Mouse (Mus musculus) midbrain, embryonic 11.5 days (tissue): ENCODE results near the gene Scly. TPM values are rescaled to one million over a fixed set of nuclear protein-coding genes. Genes with fewer than 3 reads are reported as not detected.

Experiments used
- ATAC-seq: fragments of 200-750 bp; cut with Nextera tagmentation; 2 replicates; pipeline ENCODE4 v1.8.0; 2017; ENCODE audit warnings: moderate TSS enrichment, moderate library complexity; ENCODE audit not compliant: low FRiP score
- DNase-seq: peaks from one replicate; pipeline ENCODE4 v3.0.0; 2015; ENCODE audit warnings: low spot score; ENCODE audit errors: missing footprints
- H3K27ac ChIP-seq: fragments of 300-500 bp; sonication (generic); 2 replicates; pipeline ENCODE4 v1.5.1; 2014; ENCODE audit warnings: low read depth, low read length
- H3K27me3 ChIP-seq: fragments of 300-500 bp; sonication (generic); 2 replicates; pipeline ENCODE4 v1.6.1; 2014; ENCODE audit warnings: mild to moderate bottlenecking, low read length, moderate library complexity, mixed read lengths; ENCODE audit not compliant: control insufficient read depth, insufficient read depth
- H3K36me3 ChIP-seq: fragments of 300-500 bp; sonication (generic); 2 replicates; pipeline ENCODE4 v1.6.1; 2014; ENCODE audit warnings: mild to moderate bottlenecking, low read length, moderate library complexity, mixed read lengths; ENCODE audit not compliant: control insufficient read depth, insufficient read depth
- H3K4me1 ChIP-seq: fragments of 300-500 bp; sonication (generic); 2 replicates; pipeline ENCODE4 v1.6.1; 2014; ENCODE audit warnings: low read length; ENCODE audit not compliant: control insufficient read depth, insufficient read depth
- H3K4me2 ChIP-seq: fragments of 300-500 bp; sonication (generic); 2 replicates; pipeline ENCODE4 v1.6.1; 2014; ENCODE audit warnings: mild to moderate bottlenecking, moderate library complexity
- H3K4me3 ChIP-seq: fragments of 300-500 bp; sonication (generic); 2 replicates; pipeline ENCODE4 v1.5.1; 2014; ENCODE audit warnings: low read depth, low read length
- H3K9ac ChIP-seq: fragments of 300-500 bp; sonication (generic); 2 replicates; pipeline ENCODE4 v1.6.1; 2014; ENCODE audit warnings: low read length
- H3K9me3 ChIP-seq: fragments of 300-500 bp; sonication (generic); 2 replicates; pipeline ENCODE4 v1.6.1; 2016; ENCODE audit warnings: low read length; ENCODE audit not compliant: control insufficient read depth
- WGBS: fragments of 180-500 bp; shearing (Covaris S2); extraction: QIAGEN DNeasy Blood & Tissue Kit; methylation state at CpG from one replicate; pipeline ENCODE4 v1.1.7; 2014; 5-methylcytosine and 5-hydroxymethylcytosine counted together
- polyA plus RNA-seq: library from polyadenylated mRNA; unstranded; fragments of >200 nt; fragmentation: Nextera tagmentation; extraction: Ambion mirVana; gene quantifications from 2 replicates; pipeline ENCODE4 v1.2.1, GENCODE M21; 2014

The Scly gene
- polyA plus RNA-seq, 1 experiment from 2014 or later: 11.0 TPM

GRCm38 (mm10) chr1:91313251-91313650, 15.1 kb downstream of the Scly start:
- Histone ChIP-seq H3K27ac (peak overlapping the region; percentile 40; the same call in 1 of the 2 replicates), H3K36me3 (peaks cover 5% of the 10 kb centered on the region; the same call in 1 of the 2 replicates), H3K4me1 (no peaks in the 10 kb centered on the region; the same call in 1 of the 2 replicates), H3K9me3 (no peaks in the 10 kb centered on the region), H3K9ac (peak overlapping the region; percentile 18; the same call in 1 of the 2 replicates), H3K4me2 (no peak overlapping the region), H3K27me3 (no peaks in the 10 kb centered on the region), H3K4me3 (no peak overlapping the region)
- ATAC-seq: 0 out of 2 replicates have a peak, but pooled peaks have one; percentile 50
- DNase-seq: no peak
- WGBS: 51% methylated on average over 5 of the region's 5 CpGs

DNA sequence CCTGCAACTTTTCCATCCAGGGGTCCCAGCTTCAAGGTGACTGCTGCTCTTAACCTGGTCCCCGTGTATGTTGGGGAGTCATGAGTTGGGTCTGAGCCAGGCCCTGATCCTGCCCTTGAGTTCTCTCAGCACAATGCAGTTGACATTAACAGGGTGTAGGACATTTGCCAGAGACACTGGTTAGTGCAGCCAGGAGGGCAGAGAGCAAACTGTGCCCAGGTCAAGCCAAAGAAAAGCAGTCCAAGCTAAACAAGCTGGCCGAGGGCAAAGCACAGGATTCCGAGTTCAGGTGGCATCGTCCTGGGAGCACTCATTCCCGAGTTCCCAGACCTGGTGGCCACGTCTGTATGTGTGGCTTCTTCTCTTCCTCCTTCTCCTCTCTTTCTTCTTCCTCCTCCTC, 19.5 kb downstream of the Scly start:
- Histone ChIP-seq H3K9me3 (no peaks in the 10 kb centered on the region), H3K4me2 (no peak overlapping the region), H3K4me1 (no peaks in the 10 kb centered on the region; the same call in 1 of the 2 replicates), H3K36me3 (no peaks in the 10 kb centered on the region), H3K27me3 (no peaks in the 10 kb centered on the region), H3K27ac (no peak overlapping the region), H3K9ac (no peak overlapping the region), H3K4me3 (no peak overlapping the region)
- WGBS: 89% methylated on average over 6 of the region's 6 CpGs
- no peak for DNase-seq
- ATAC-seq: no peak

DNA sequence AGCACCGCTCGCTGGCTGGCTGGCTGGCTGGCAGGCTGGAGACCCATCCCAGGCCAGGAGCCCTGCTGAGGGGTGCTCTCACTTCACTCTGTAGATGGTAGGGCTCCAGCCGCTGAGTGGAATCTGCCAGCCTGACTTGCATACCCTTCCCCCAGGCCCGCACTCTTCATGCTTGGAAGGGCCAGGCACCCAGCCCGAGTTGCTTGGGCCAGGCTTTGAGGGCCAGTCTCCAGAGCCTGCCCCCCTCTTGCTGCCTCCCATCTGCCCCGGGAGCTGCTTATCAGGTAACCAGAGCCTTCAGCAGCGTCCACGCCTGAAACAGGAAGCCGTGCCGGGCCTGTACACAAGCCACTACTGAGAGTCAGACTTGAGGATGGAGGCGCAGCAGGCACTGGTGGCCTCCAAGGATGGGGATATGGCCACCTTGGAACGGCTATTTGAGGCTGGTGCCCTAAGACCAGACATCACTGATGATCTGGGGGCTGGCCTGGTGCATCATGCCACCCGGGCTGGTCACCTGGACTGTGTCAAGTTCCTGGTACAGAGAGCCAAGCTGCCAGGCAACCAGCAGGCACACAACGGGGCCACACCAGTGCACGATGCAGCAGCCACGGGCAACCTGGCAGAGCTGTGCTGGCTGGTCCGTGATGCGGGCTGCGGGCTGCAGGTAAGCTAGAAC, 23.8 kb downstream of the Scly start, which contains the start of gene Espnl:
Gene Espnl, plus strand, starts transcription at position 316 of the 679 bp plus-strand sequence.
- no peak for ATAC-seq
- no peaks in the 10 kb centered on the region for H3K4me1 ChIP-seq
- no peak within 1 kb of the TSS for H3K9ac ChIP-seq
- H3K27ac ChIP-seq: no peak within 1 kb of the TSS
- no peak within 1 kb of the TSS for H3K4me2 ChIP-seq
- no peaks in the 10 kb centered on the region for H3K27me3 ChIP-seq
- WGBS: 78% methylated on average over 19 of the region's 19 CpGs
- no peaks in the 10 kb centered on the region for H3K36me3 ChIP-seq
- H3K9me3 ChIP-seq: no peaks in the 10 kb centered on the region
- DNase-seq: no peak
- no peak within 1 kb of the TSS for H3K4me3 ChIP-seq

DNA sequence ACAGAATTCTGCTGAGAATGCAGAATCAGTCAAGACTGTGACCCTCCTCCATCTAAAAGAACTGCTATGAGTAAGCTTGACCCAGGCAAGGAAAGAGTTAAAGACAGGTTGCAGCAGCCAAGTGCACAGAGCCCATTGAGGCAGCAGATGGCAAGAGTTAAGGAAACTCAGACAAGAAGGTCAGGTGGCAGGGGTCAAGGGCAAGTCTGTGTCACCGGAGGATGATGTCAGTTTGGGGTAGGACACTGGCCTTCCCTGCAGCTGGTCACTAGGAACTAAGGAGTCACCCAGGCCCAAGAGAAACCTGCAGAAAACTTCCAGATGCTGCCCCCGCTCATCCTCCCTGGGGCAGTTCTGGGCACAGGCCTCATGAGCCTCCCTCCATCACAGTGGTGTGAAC, 26.5 kb downstream of the Scly start:
- WGBS: 78% methylated on average over 2 of the region's 2 CpGs
- Histone ChIP-seq H3K36me3 (no peaks in the 10 kb centered on the region), H3K27me3 (no peaks in the 10 kb centered on the region), H3K4me2 (no peak overlapping the region), H3K27ac (no peak overlapping the region), H3K9ac (no peak overlapping the region), H3K4me3 (no peak overlapping the region), H3K9me3 (no peaks in the 10 kb centered on the region), H3K4me1 (no peaks in the 10 kb centered on the region)
- no peak for DNase-seq
- ATAC-seq: no peak

DNA sequence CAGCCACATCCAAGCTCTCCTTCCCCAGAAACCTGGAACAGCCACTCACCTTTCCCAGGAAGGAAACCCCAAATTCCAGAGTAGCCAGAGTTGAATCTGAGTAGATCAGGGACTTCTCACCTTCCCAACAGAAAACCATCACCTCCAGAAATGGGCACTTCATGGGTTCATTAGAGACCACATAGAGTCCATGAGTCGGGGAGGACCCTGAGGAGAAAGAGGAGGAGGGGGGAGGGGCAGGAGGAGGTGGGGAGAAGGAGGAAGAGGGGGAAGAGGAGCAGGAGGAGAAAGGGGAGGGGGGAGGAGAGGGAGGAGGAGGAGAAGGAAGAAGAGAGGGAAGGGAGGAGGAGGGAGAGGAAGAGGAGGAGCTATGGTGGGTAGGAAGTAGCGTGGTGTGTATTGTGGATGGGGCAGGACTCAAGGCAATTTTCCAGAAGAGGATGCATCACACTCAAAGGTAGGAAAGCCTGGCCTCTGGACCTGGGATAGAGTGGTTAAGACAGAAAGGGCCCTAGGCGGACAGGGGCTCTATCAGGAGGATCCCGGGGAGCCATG, 27.4 kb downstream of the Scly start:
- no peak overlapping the region for H3K4me2 ChIP-seq

GRCm38 (mm10) chr1:91332102-91332501, 34.0 kb downstream of the Scly start:
- Histone ChIP-seq H3K27me3 (no peaks in the 10 kb centered on the region), H3K4me2 (no peak overlapping the region), H3K9ac (no peak overlapping the region), H3K27ac (no peak overlapping the region), H3K36me3 (no peaks in the 10 kb centered on the region), H3K4me1 (no peaks in the 10 kb centered on the region), H3K4me3 (no peak overlapping the region), H3K9me3 (no peaks in the 10 kb centered on the region)
- no peak for ATAC-seq
- DNase-seq: no peak
- 58% methylated on average over 4 of the region's 4 CpGs for WGBS

More for the DNA sequence above, 27.4 kb downstream of the Scly start:
- Histone ChIP-seq H3K9ac (no peak overlapping the region), H3K4me3 (no peak overlapping the region), H3K27me3 (no peaks in the 10 kb centered on the region), H3K9me3 (no peaks in the 10 kb centered on the region), H3K27ac (no peak overlapping the region), H3K36me3 (no peaks in the 10 kb centered on the region), H3K4me1 (no peaks in the 10 kb centered on the region)
- DNase-seq (no peak), ATAC-seq (no peak)
- WGBS: 76% methylated on average over 4 of the region's 4 CpGs

GRCm38 (mm10) chr1:91333582-91333981, 35.4 kb downstream of the Scly start:
- H3K27ac ChIP-seq: no peak overlapping the region
- ATAC-seq (no peak), DNase-seq (no peak)
- H3K4me1 ChIP-seq: no peaks in the 10 kb centered on the region; the same call in 1 of the 2 replicates
- H3K36me3 ChIP-seq: no peaks in the 10 kb centered on the region
- H3K4me3 ChIP-seq: no peak overlapping the region
- H3K4me2 ChIP-seq: no peak overlapping the region
- H3K27me3 ChIP-seq: no peaks in the 10 kb centered on the region
- no peaks in the 10 kb centered on the region for H3K9me3 ChIP-seq
- no peak overlapping the region for H3K9ac ChIP-seq

- no peak overlapping the region for H3K27ac ChIP-seq
- WGBS: 90% methylated on average over 7 of the region's 7 CpGs
- H3K4me1 ChIP-seq: no peaks in the 10 kb centered on the region; the same call in 1 of the 2 replicates
- H3K27me3 ChIP-seq: no peaks in the 10 kb centered on the region
- H3K9me3 ChIP-seq: no peaks in the 10 kb centered on the region
- ATAC-seq: no peak
- H3K36me3 ChIP-seq: no peaks in the 10 kb centered on the region
- no peak overlapping the region for H3K4me2 ChIP-seq
- no peak for DNase-seq
- H3K9ac ChIP-seq: no peak overlapping the region
- no peak overlapping the region for H3K4me3 ChIP-seq
Observed at GRCm38 (mm10) chr1:91337355-91337754, 39.2 kb downstream of the Scly start.

DNA sequence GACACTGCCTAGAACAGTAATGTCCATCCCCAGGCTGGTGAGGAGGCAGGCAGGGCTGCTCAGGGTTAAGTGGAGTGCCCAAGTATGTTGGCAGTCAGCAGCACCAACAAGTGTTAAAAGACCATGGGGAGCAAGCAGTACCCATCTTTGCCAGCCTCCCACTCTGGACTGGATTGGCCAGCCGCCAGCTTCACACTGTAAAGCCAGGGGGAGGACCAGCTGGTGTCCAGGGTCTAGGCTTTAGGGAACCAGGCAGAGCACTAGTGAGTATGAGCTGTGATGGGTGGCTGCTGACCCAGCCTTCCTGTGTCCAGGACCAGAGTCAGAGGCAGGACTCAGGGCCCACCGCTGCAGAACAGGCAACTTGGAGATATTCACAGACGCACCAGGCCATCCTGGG, 45.9 kb downstream of the Scly start:
- H3K4me3 ChIP-seq: no peak overlapping the region
- DNase-seq: no peak
- WGBS: 79% methylated on average over 3 of the region's 3 CpGs

More for the DNA sequence above, 45.9 kb downstream of the Scly start:
- no peak for ATAC-seq
- H3K27me3 ChIP-seq: peaks cover 36% of the 10 kb centered on the region
- no peak overlapping the region for H3K9ac ChIP-seq
- H3K36me3 ChIP-seq: no peaks in the 10 kb centered on the region
- H3K9me3 ChIP-seq: no peaks in the 10 kb centered on the region
- H3K4me2 ChIP-seq: no peak overlapping the region
- H3K4me1 ChIP-seq: peaks cover 5% of the 10 kb centered on the region
- H3K27ac ChIP-seq: no peak overlapping the region
